Mouse (Mus musculus): ENCODE data around the gene Birc7.

GRCm38 (mm10) chr2:180949947-180950346 lies 21.1 kb downstream of the Birc7 start:
- TF ChIP-seq POLR2A (IDR thresholded peaks at IDR 0.05; ENCODE audit: insufficient read length, low read depth) (no peak), MYOD1 (IDR thresholded peaks at IDR 0.05; ENCODE audit: control insufficient read depth in 1 of 3, insufficient read length in 2 of 3, low read depth in 2 of 3) (no peak)
